Mouse (Mus musculus) hindbrain, embryonic 13.5 days (tissue): Measurements from ENCODE around the gene Nrp2. TPM values are rescaled to one million over a fixed set of nuclear protein-coding genes. Genes with fewer than 3 reads are reported as not detected.

Experiments
- ATAC-seq: fragments of 200-750 bp; cut with Nextera tagmentation; 2 replicates; pipeline ENCODE4 v1.8.0; 2017; ENCODE audit warnings: moderate TSS enrichment; ENCODE audit not compliant: low FRiP score
- H3K27ac ChIP-seq: fragments of 300-500 bp; sonication (generic); 2 replicates; pipeline ENCODE4 v1.5.1; 2015; ENCODE audit warnings: inconsistent platforms, mild to moderate bottlenecking, moderate library complexity
- H3K27me3 ChIP-seq: fragments of 300-500 bp; sonication (generic); 2 replicates; pipeline ENCODE4 v1.6.1; 2015; ENCODE audit warnings: mild to moderate bottlenecking, inconsistent platforms
- H3K36me3 ChIP-seq: fragments of 300-500 bp; sonication (generic); 2 replicates; pipeline ENCODE4 v1.6.1; 2015; ENCODE audit warnings: mild to moderate bottlenecking, inconsistent platforms
- H3K4me1 ChIP-seq: fragments of 300-500 bp; sonication (generic); replicated peaks from 2 replicates; pipeline ENCODE4 v1.6.1; 2015; ENCODE audit warnings: inconsistent platforms
- H3K4me2 ChIP-seq: fragments of 300-500 bp; sonication (generic); 2 replicates; pipeline ENCODE4 v1.6.1; 2015; ENCODE audit warnings: inconsistent platforms, mild to moderate bottlenecking, moderate library complexity
- H3K4me3 ChIP-seq: fragments of 300-500 bp; sonication (generic); 2 replicates; pipeline ENCODE4 v1.5.1; 2015; ENCODE audit warnings: mild to moderate bottlenecking, inconsistent platforms
- H3K9ac ChIP-seq: fragments of 300-500 bp; sonication (generic); 2 replicates; pipeline ENCODE4 v1.6.1; 2015; ENCODE audit warnings: mild to moderate bottlenecking, inconsistent platforms
- H3K9me3 ChIP-seq: fragments of 300-500 bp; sonication (generic); 2 replicates; pipeline ENCODE4 v1.6.1; 2016; ENCODE audit warnings: inconsistent platforms
- WGBS: fragments of 180-500 bp; shearing (Covaris S2); methylation state at CpG from one replicate; pipeline ENCODE4 v1.1.7; 2015; 5-methylcytosine and 5-hydroxymethylcytosine counted together
- polyA plus RNA-seq: library from polyadenylated mRNA; unstranded; fragments of >200 nt; fragmentation: Nextera tagmentation; extraction: Ambion mirVana; gene quantifications from 2 replicates; pipeline ENCODE4 v1.2.1, GENCODE M21; 2015

Gene Nrp2
- polyA plus RNA-seq, 1 experiment from 2014 or later: 35.7 TPM

DNA sequence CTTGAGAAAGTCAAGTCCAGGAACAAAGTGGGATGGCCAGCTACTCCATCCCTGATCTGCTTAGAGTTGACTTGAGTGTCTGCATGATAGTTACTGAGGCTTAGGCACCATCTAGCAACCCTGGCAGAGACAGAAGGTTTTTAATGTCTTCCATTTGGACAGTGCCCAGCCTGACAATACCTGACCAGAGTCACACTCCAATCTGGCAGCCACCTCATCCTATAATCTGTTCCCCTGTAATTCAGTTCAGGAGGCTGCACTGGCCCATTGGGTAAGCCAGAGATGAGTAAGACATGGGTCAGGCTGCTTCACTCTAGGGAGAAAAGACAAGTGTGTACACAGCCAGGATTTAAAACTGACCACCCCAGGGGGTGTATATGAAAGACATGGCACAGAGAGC is 79.5 kb downstream of the Nrp2 start:
- 0 out of 2 replicates have a peak, but pooled peaks cover 6% of the 10 kb centered on the region for H3K27me3 ChIP-seq
- no peak overlapping the region for H3K4me3 ChIP-seq
- no peak overlapping the region for H3K9ac ChIP-seq
- H3K27ac ChIP-seq: 0 out of 2 replicates have a peak overlapping the region, but pooled peaks have one; percentile 79
- ATAC-seq: no peak
- no peaks in the 10 kb centered on the region for H3K9me3 ChIP-seq
- no peak overlapping the region for H3K4me2 ChIP-seq
- H3K4me1 ChIP-seq: peaks cover 37% of the 10 kb centered on the region
- H3K36me3 ChIP-seq: peaks cover 36% of the 10 kb centered on the region

DNA sequence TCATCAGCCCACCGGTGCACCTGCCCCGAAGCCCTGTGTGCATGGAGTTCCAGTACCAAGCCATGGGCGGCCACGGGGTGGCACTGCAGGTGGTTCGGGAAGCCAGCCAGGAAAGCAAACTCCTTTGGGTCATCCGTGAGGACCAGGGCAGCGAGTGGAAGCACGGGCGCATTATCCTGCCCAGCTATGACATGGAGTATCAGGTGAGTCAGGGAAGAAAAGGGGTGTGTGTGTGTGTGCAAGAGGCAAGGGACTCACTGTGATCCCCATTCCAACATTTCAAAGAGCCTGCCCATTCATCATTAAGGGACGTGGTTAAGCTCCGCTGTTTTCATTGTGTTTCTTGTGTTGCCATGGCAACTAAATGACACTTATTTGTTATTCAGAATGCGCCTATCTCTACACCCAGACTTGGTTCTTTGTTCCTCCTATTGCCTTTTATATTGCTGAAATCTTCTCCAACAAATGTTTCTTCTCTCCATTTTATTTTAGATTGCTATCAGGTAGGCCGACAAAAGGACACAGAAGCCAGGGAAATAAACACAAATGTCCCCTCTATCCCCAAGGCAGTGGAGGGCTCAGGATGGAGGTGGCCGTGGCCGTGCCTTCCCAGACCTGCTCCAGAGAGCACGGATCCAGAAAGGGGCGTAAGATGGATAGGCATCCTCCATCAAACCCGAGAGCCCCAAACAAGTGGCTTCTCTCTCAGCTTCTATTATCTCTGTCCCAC is 80.4 kb downstream of the Nrp2 start:
- H3K27me3 ChIP-seq: 0 out of 2 replicates have a peak, but pooled peaks cover 6% of the 10 kb centered on the region
- peak; percentile 35; the same call in 1 of the 2 replicates for ATAC-seq
- WGBS: 45% methylated on average over 18 of the region's 18 CpGs
- H3K4me2 ChIP-seq: no peak overlapping the region; the same call in 1 of the 2 replicates
- H3K36me3 ChIP-seq: peaks cover 36% of the 10 kb centered on the region
- peak overlapping the region; percentile 79 for H3K27ac ChIP-seq
- no peaks in the 10 kb centered on the region for H3K9me3 ChIP-seq
- H3K4me3 ChIP-seq: no peak overlapping the region
- no peak overlapping the region for H3K9ac ChIP-seq
- peaks cover 32% of the 10 kb centered on the region for H3K4me1 ChIP-seq

DNA sequence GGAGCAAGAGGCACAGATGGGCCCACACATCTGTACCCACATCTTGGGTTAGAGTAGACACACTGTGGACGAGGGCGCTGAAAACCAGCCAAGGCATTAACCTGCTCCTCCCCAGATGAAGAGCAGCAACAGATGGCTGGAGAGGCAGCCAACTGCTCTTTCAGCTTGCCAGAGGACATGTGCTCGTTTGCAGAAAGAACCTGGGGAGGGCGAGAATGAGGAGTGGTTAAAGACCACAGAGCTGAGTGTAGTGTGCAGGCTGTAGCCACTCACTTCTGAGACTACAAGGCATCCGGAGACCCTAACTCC is 81.0 kb downstream of the Nrp2 start:
- Histone ChIP-seq H3K9ac (no peak overlapping the region), H3K4me3 (no peak overlapping the region), H3K4me2 (no peak overlapping the region), H3K9me3 (no peaks in the 10 kb centered on the region), H3K4me1 (peaks cover 32% of the 10 kb centered on the region), H3K36me3 (peaks cover 36% of the 10 kb centered on the region), H3K27ac (peak overlapping the region; percentile 79), H3K27me3 (0 out of 2 replicates have a peak, but pooled peaks cover 6% of the 10 kb centered on the region)
- WGBS: 53% methylated on average over 5 of the region's 5 CpGs
- 0 out of 2 replicates have a peak, but pooled peaks have one; percentile 22 for ATAC-seq

DNA sequence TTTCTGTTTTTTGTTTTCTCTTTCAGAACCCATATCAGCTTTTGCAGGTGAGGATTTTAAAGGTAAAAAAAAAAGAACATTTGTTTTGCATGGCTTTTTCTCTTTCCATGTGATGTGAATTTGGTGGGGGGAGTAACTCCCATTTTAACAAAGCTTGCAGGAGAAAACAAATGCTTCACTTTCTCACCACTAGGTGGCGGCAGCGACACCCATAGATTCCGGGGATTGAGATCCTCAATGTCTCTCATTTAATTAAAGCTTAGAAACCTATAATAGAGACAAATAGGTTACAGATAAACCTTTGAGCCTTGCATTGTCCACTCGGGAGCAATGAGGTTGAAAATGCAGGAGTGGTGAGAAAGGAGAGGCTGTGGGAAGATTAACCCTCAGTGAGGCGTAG is 83.2 kb downstream of the Nrp2 start:
- 20% methylated on average over 5 of the region's 5 CpGs for WGBS
- H3K36me3 ChIP-seq: peaks cover 36% of the 10 kb centered on the region
- H3K27me3 ChIP-seq: 0 out of 2 replicates have a peak, but pooled peaks cover 13% of the 10 kb centered on the region
- no peak overlapping the region for H3K27ac ChIP-seq
- no peak overlapping the region for H3K4me3 ChIP-seq
- H3K9ac ChIP-seq: no peak overlapping the region
- no peak overlapping the region for H3K4me2 ChIP-seq
- H3K9me3 ChIP-seq: no peaks in the 10 kb centered on the region
- H3K4me1 ChIP-seq: peaks cover 19% of the 10 kb centered on the region
- ATAC-seq: no peak

DNA sequence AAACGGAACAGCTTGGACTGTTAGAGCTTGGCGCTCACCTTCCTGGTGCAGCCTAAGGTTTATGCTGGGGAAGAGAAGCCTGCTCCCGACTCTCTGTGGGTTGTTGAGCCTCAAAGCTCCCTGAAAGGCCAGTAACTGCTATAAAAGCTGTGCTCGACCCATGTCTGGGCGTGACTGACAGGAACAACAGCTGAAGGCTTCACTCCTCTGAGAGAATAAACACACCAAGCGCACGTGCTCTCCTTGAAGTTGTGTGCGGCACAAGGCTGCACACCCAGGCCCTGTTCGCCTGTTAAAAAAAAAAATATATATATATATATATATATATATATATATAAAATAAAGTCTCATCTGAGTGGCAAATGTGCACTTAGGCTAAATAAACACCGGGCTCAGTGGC is 84.5 kb downstream of the Nrp2 start:
- no peak overlapping the region for H3K4me2 ChIP-seq
- H3K9ac ChIP-seq: no peak overlapping the region
- ATAC-seq: no peak
- peaks cover 19% of the 10 kb centered on the region for H3K4me1 ChIP-seq
- 83% methylated on average over 10 of the region's 10 CpGs for WGBS
- H3K27ac ChIP-seq: no peak overlapping the region
- H3K4me3 ChIP-seq: no peak overlapping the region
- H3K9me3 ChIP-seq: no peaks in the 10 kb centered on the region
- peaks cover 30% of the 10 kb centered on the region for H3K36me3 ChIP-seq
- H3K27me3 ChIP-seq: 0 out of 2 replicates have a peak, but pooled peaks cover 13% of the 10 kb centered on the region

DNA sequence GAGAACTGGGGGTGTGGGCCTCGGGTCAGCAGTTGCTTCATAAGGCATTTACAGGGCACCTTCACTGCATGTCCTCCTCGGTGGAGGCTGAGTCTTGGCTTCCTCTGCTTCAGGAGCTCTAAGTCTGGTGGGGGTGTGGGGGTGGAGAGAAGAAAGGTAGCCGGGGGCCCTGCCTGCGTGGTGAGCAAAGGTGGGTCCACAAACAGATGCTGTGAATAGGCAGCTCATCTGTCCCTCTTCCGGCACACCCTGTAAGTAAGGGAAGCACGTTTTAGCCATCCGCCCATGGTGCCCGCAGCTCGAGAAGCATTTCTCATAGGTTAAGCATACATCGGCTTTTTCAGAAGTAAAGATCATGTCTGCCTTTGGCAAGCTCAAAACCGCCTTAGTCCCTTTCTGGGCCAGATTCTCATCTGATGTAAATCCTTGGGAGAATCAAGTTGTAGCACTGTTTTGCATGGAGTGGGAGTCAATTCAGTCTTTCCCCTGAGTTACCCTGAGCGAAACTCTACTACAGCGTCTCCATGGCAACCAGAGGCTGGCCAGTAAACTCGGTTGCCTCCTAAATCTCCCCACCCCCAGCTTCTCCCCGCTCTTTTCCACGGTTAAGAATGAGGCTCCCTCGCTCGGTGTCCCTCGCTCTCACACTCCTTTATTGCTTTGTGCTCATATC is 91.3 kb downstream of the Nrp2 start:
- Histone ChIP-seq H3K9me3 (no peaks in the 10 kb centered on the region), H3K27me3 (0 out of 2 replicates have a peak, but pooled peaks cover 7% of the 10 kb centered on the region), H3K4me3 (no peak overlapping the region), H3K36me3 (peaks cover 8% of the 10 kb centered on the region), H3K27ac (peak overlapping the region; percentile 80), H3K9ac (no peak overlapping the region), H3K4me1 (peaks cover 24% of the 10 kb centered on the region), H3K4me2 (peak overlapping the region; percentile 35)
- WGBS: 21% methylated on average over 19 of the region's 19 CpGs
- peak; percentile 75 for ATAC-seq

DNA sequence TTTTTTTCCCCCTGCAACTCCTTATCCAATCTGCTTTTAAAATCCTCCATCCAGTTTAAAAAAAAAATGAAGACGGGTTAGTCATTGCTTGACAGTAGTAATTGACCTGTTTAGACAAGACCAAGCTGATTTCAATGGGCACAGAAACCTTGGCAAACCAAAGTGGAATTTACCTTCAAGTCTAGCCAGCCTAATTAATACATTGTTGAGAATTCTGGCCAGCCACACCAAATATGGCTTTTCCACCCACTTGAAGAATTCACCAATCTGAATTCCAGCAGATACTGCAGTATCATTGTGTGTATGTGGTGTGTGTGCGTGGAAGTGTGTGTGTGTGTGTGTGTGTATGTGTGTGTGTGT is 91.8 kb downstream of the Nrp2 start:
- no peaks in the 10 kb centered on the region for H3K9me3 ChIP-seq
- H3K4me2 ChIP-seq: peak overlapping the region; percentile 35
- H3K4me3 ChIP-seq: no peak overlapping the region
- no peak overlapping the region for H3K9ac ChIP-seq
- ATAC-seq: peak; percentile 19; the same call in 1 of the 2 replicates
- H3K27ac ChIP-seq: peak overlapping the region; percentile 80; the same call in 1 of the 2 replicates
- peaks cover 24% of the 10 kb centered on the region for H3K4me1 ChIP-seq
- WGBS: 46% methylated on average over 2 of the region's 2 CpGs
- peaks cover 5% of the 10 kb centered on the region for H3K36me3 ChIP-seq
- H3K27me3 ChIP-seq: 0 out of 2 replicates have a peak, but pooled peaks cover 2% of the 10 kb centered on the region

DNA sequence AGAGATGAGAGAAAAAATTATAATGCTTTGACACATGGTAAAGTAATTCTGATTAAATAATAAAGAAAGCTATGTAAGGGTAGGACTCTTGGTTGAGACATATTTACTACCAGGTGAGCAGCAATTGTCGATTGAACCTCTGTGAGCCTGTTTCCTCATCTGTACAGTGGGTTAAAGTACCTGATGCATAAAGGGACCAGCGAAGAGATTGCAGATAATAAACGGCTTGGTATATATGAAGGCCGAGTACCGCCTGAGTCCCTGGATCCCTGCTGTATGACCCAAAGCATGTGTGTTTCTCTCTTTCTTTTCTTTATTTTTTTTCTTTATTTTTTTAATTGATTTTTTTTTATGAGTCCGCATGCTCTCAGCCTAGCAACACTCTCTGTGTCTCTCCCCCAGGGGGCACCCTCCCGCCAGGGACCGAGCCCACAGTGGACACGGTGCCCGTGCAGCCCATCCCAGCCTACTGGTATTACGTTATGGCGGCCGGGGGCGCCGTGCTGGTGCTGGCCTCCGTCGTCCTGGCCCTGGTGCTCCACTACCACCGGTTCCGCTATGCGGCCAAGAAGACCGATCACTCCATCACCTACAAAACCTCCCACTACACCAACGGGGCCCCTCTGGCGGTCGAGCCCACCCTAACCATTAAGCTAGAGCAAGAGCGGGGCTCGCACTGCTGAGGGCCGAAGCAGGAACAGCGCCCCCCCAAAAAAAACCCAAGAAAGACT is 92.4 kb downstream of the Nrp2 start:
- no peaks in the 10 kb centered on the region for H3K9me3 ChIP-seq
- H3K27ac ChIP-seq: peak overlapping the region; percentile 1; the same call in 1 of the 2 replicates
- H3K27me3 ChIP-seq: no peaks in the 10 kb centered on the region
- H3K9ac ChIP-seq: peak overlapping the region; percentile 49; the same call in 1 of the 2 replicates
- peaks cover 3% of the 10 kb centered on the region; the same call in 1 of the 2 replicates for H3K36me3 ChIP-seq
- H3K4me3 ChIP-seq: peak overlapping the region; percentile 27
- 18% methylated on average over 28 of the region's 28 CpGs for WGBS
- H3K4me2 ChIP-seq: peak overlapping the region; percentile 48
- peaks cover 24% of the 10 kb centered on the region for H3K4me1 ChIP-seq
- ATAC-seq: peak; percentile 78

DNA sequence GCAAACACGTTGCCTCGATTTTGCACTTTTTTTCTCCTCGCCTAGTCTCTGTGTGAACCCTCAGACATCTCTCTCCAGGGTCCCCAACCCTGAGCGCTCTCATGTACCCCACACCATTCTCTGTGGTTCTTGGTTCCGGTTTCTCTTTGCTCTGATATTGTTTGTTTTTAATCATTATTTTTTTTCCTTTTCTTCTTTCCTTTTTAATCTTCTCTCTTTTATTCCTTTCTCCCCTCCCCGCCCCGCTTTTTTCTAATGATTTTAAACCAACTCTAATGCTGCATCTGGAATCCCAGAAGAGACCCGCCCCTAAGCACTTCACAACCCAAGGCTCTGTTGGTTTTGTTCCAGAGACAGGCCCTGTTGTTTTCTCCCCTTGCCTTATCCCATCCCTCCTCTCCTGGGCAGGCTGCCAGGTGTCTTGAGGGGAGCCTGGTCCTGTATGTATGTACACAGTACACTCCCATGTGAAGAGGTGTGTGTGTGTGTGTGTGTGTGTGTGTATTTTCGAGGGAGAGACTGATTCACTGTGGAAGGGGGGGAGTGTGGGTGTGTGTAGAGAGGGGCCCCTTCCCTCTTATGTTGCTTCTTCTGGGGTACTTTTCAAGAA is 93.1 kb downstream of the Nrp2 start:
- Histone ChIP-seq H3K4me3 (peak overlapping the region; percentile 27; the same call in 1 of the 2 replicates), H3K9ac (no peak overlapping the region), H3K36me3 (peaks cover 3% of the 10 kb centered on the region; the same call in 1 of the 2 replicates), H3K4me1 (peaks cover 24% of the 10 kb centered on the region), H3K9me3 (no peaks in the 10 kb centered on the region), H3K4me2 (peak overlapping the region; percentile 48), H3K27ac (no peak overlapping the region), H3K27me3 (no peaks in the 10 kb centered on the region)
- ATAC-seq: no peak
- 44% methylated on average over 9 of the region's 9 CpGs for WGBS

DNA sequence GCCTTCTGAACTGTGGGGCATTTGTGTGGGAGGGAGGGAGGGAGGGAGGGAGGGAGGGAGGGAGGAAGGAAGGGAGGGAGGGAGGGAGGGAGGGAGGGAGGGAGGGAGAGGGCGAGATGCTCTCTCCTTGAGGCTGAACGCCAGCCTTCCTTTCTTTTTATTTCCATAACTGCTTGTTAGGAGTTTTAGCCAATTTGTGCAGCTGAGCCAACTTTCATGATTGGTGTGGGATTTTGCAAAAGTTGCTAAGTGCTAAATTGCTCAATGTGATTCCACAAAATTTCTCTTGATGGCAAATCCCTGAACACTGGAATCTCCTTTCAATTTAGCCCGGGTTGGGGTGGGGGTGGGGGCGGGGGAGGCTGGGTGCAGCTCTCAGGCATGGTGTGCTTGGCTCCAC is 96.3 kb downstream of the Nrp2 start:
- Histone ChIP-seq H3K4me2 (no peak overlapping the region), H3K36me3 (no peaks in the 10 kb centered on the region), H3K27ac (no peak overlapping the region), H3K4me1 (peaks cover 22% of the 10 kb centered on the region), H3K27me3 (no peaks in the 10 kb centered on the region), H3K9ac (no peak overlapping the region), H3K4me3 (no peak overlapping the region), H3K9me3 (no peaks in the 10 kb centered on the region)
- no peak for ATAC-seq
- WGBS: 64% methylated on average over 4 of the region's 4 CpGs

DNA sequence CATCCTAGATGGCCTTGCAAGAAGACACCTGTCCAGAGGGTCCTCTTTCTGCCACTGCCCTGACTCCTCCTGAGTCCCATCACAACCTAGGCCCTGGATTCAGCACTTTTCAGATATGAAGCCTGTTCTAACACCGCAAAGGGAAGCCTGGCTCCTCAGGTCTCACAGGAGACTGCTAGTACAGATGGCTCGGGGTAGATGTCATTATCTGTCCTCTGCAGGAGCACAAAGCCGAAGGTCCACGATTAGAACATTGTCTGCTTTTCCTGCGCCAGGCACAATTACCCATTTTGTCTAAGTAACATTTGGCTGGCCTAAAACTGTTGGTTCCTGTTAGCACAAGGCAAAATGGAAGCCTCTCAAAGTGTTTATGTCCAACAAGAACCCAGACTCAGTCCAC is 97.3 kb downstream of the Nrp2 start:
- H3K9me3 ChIP-seq: no peaks in the 10 kb centered on the region
- no peaks in the 10 kb centered on the region for H3K36me3 ChIP-seq
- H3K27ac ChIP-seq: no peak overlapping the region
- no peak overlapping the region for H3K4me2 ChIP-seq
- no peak overlapping the region for H3K4me3 ChIP-seq
- 88% methylated on average over 5 of the region's 5 CpGs for WGBS
- ATAC-seq: no peak
- H3K27me3 ChIP-seq: no peaks in the 10 kb centered on the region
- H3K4me1 ChIP-seq: peaks cover 14% of the 10 kb centered on the region
- H3K9ac ChIP-seq: no peak overlapping the region

DNA sequence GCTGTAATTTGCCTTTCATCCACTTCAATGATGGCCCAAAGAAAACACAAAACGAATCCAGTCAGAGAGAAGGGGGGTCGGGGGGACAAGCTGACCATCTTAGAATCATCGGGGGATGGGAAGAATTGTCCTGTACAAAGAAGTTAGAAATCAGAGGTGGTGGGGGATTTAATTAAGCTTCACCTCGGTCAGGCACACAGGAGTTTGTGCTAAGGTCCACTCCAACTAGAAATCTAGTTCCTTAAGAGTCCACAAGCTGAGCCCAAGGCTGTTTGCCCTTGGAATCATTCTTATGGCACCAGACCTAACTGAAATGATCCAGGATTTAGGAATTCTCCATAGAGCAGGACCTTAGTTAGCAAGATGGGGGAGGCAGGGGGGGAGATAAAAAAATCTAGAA is 98.3 kb downstream of the Nrp2 start:
- Histone ChIP-seq H3K36me3 (no peaks in the 10 kb centered on the region), H3K27ac (no peak overlapping the region), H3K9me3 (no peaks in the 10 kb centered on the region), H3K4me1 (peaks cover 11% of the 10 kb centered on the region), H3K9ac (no peak overlapping the region), H3K4me2 (no peak overlapping the region), H3K4me3 (no peak overlapping the region), H3K27me3 (no peaks in the 10 kb centered on the region)
- WGBS: 64% methylated on average over 4 of the region's 4 CpGs
- ATAC-seq: no peak
